Mouse (Mus musculus) liver, embryonic 14.5 days (tissue): Measurements from ENCODE around the gene Fam210b. TPM values are rescaled to one million over a fixed set of nuclear protein-coding genes. Genes with fewer than 3 reads are reported as not detected.

Experiments used
- ATAC-seq: fragments of 200-750 bp; cut with Nextera tagmentation; 2 replicates; pipeline ENCODE4 v1.8.0; 2017; ENCODE audit warnings: moderate number of reproducible peaks, mild to moderate bottlenecking, moderate library complexity; ENCODE audit not compliant: insufficient read depth
- DNase-seq, 3 experiments: peaks; one replicate each; pipeline ENCODE4 v3.0.0-alpha.2; 2012 to 2013; ENCODE audit warnings: low read depth in 3 of 3, low spot score in 3 of 3
- H3K27ac ChIP-seq: fragments of 300-500 bp; sonication (generic); 2 replicates; pipeline ENCODE4 v1.5.1; 2014; ENCODE audit warnings: moderate library complexity, mild to moderate bottlenecking, control low read depth, inconsistent platforms
- H3K27me3 ChIP-seq: fragments of 300-500 bp; sonication (generic); 2 replicates; pipeline ENCODE4 v1.6.1; 2014; ENCODE audit warnings: mild to moderate bottlenecking, low read length, moderate library complexity; ENCODE audit not compliant: control insufficient read depth, insufficient read depth
- H3K36me3 ChIP-seq: fragments of 300-500 bp; sonication (generic); replicated peaks from 2 replicates; pipeline ENCODE4 v1.6.1; 2014; ENCODE audit warnings: low read depth; ENCODE audit not compliant: control insufficient read depth, insufficient read depth
- H3K4me1 ChIP-seq, 2 experiments: fragments of 200-500 bp in 1 of 2; fragments of 300-500 bp in 1 of 2; sonication (generic) in 1 of 2; replicated peaks; 2 replicates each; pipeline ENCODE4 v1.6.1; 2012 to 2014; ENCODE audit warnings: antibody characterized with exemption in 1 of 2, inconsistent platforms in 1 of 2, low read length in 1 of 2; ENCODE audit not compliant: control insufficient read depth in 2 of 2, insufficient read depth in 2 of 2
- H3K4me2 ChIP-seq: fragments of 300-500 bp; sonication (generic); 2 replicates; pipeline ENCODE4 v1.6.1; 2014; ENCODE audit warnings: low read depth, mild to moderate bottlenecking, control low read depth, moderate library complexity
- H3K4me3 ChIP-seq, 2 experiments: fragments of 200-500 bp in 1 of 2; fragments of 300-500 bp in 1 of 2; sonication (generic) in 1 of 2; 2 replicates each; pipeline ENCODE4 v1.5.1; 2012 to 2014; ENCODE audit warnings: low read depth in 2 of 2, low read length in 2 of 2, mild to moderate bottlenecking in 2 of 2, control low read depth in 1 of 2, inconsistent platforms in 1 of 2, moderate library complexity in 1 of 2; ENCODE audit not compliant: insufficient read depth in 1 of 2
- H3K9ac ChIP-seq: fragments of 300-500 bp; sonication (generic); replicated peaks from 2 replicates; pipeline ENCODE4 v1.6.1; 2014; ENCODE audit warnings: mild to moderate bottlenecking, control low read depth, moderate library complexity
- H3K9me3 ChIP-seq: fragments of 300-500 bp; sonication (generic); 2 replicates; pipeline ENCODE4 v1.6.1; 2016; ENCODE audit warnings: low read length, mixed read lengths; ENCODE audit not compliant: control insufficient read depth
- CTCF ChIP-seq: IDR thresholded peaks from 2 replicates; pipeline ENCODE4 v1.5.1; 2016; ENCODE audit warnings: antibody characterized with exemption, low read depth, control low read depth
- EP300 ChIP-seq: IDR thresholded peaks from 2 replicates; pipeline ENCODE4 v1.6.1; 2016; ENCODE audit warnings: antibody characterized with exemption, low read depth
- WGBS: fragments of 180-500 bp; shearing (Covaris S2); extraction: QIAGEN DNeasy Blood & Tissue Kit; methylation state at CpG from one replicate; pipeline ENCODE4 v1.1.7; 2014; ENCODE audit not compliant: insufficient replicate concordance; 5-methylcytosine and 5-hydroxymethylcytosine counted together
- polyA plus RNA-seq, 2 experiments: library from polyadenylated mRNA; depleted of rRNA in 1 of 2; stranded (reverse) in 1 of 2; unstranded in 1 of 2; fragments of >200 nt; fragmentation: Nextera tagmentation in 1 of 2; extraction: Ambion mirVana in 1 of 2; gene quantifications; 2 replicates each; pipeline versions ENCODE4 v1.2.1 to v1.2.3; 2012 to 2014

The Fam210b gene
- polyA plus RNA-seq, 2 experiments, result 61.2 to 107 TPM

DNA sequence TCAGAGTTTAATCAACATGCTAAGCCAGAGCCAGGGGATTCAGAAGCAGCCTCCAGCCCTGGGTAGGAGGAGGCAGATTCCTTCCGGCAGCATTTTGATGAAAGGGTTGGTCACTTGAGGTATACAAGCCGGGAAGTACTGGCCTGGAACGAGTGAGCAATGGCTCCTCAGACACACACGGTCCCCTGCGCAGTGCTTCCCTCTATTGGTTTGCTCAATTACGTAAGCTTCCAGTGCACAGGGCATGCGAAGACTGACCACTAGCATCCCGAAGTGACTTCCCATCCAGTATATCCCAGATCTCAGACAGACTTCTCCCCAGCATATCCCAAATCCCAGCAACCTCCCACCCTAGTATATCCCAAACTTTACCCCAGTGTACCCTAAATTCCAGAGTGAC, 17.1 kb upstream of the Fam210b start:
- no peaks in the 10 kb centered on the region for H3K27me3 ChIP-seq
- H3K4me2 ChIP-seq, result no peak overlapping the region
- 50% methylated on average over 8 of the region's 8 CpGs for WGBS
- DNase-seq (no peak), ATAC-seq (no peak)
- H3K36me3 ChIP-seq, result no peaks in the 10 kb centered on the region
- H3K4me3 ChIP-seq, result no peak overlapping the region
- H3K27ac ChIP-seq, result no peak overlapping the region
- no peaks in the 10 kb centered on the region for H3K9me3 ChIP-seq
- H3K4me1 ChIP-seq, result no peaks in the 10 kb centered on the region
- TF ChIP-seq EP300 (no peak), CTCF (peak; percentile 38)
- H3K9ac ChIP-seq, result no peak overlapping the region

DNA sequence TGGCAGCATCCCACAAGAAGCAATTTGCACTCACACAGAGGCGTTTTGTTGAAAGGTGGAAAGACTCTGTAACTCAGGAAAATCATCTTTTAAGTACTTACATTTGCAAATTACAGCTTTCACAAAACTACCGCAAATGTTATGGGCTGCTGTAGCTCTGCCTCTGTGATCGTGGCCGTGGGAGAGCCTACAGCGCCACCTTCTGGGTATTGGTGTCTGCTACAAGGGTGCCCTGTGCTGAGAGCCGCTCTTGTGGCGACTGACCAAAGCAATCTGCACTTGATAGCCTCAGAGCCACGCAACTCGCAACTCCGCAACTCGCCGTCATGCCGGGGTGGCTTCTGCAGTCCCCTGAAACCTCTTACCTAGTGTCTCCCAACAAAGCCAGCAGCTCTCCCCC, 16.2 kb upstream of the Fam210b start:
- Histone ChIP-seq H3K4me2 (no peak overlapping the region), H3K4me1 (no peaks in the 10 kb centered on the region), H3K27me3 (no peaks in the 10 kb centered on the region), H3K9me3 (no peaks in the 10 kb centered on the region), H3K4me3 (no peak overlapping the region), H3K27ac (no peak overlapping the region), H3K36me3 (no peaks in the 10 kb centered on the region), H3K9ac (no peak overlapping the region)
- WGBS, result 5% methylated on average over 13 of the region's 13 CpGs
- peak; percentile 96 for TF ChIP-seq CTCF
- TF ChIP-seq EP300, result no peak
- ATAC-seq (peak; percentile 77), DNase-seq (peak; percentile 47 to 55 (median 47))

GRCm38 (mm10) chr2:172338206-172338942, 7.0 kb upstream of the Fam210b start:
- Histone ChIP-seq H3K27me3 (no peaks in the 10 kb centered on the region), H3K9me3 (no peaks in the 10 kb centered on the region), H3K36me3 (no peaks in the 10 kb centered on the region), H3K4me1 (no peaks in the 10 kb centered on the region), H3K4me3 (no peak overlapping the region), H3K9ac (no peak overlapping the region), H3K4me2 (no peak overlapping the region), H3K27ac (no peak overlapping the region)
- DNase-seq (no peak), ATAC-seq (no peak)
- TF ChIP-seq CTCF, result no peak
- TF ChIP-seq EP300, result no peak
- WGBS, result 75% methylated on average over 19 of the region's 19 CpGs

GRCm38 (mm10) chr2:172340936-172341335, 4.4 kb upstream of the Fam210b start:
- Histone ChIP-seq H3K27me3 (no peaks in the 10 kb centered on the region), H3K4me2 (no peak overlapping the region), H3K36me3 (no peaks in the 10 kb centered on the region), H3K4me3 (no peak overlapping the region), H3K9me3 (no peaks in the 10 kb centered on the region), H3K27ac (no peak overlapping the region), H3K9ac (no peak overlapping the region), H3K4me1 (peaks cover 6 to 7% of the 10 kb centered on the region in 2 experiments; a peak in 3 of 4 replicates)
- WGBS, result 41% methylated on average over 3 of the region's 3 CpGs
- no peak for TF ChIP-seq CTCF
- no peak for ATAC-seq
- DNase-seq, result no peak

DNA sequence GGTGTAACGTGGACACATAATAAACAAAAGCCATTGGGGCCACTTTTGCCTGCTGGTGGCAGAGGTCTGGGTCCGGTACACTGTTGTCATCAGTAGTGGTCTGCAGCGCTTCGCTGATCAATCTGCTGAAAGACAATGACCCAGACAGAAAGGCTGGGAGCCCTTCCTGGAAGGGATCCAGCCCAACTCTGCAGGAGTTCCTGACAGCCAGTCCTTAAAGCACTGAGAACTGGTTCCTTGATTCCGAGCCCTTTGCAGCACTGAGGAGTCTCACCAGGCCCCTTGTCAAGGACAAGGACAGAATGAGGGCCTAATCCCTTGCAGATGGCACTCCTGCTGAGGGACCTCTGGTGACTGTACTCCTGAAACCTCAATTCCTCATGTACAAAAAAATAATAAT, 3.8 kb upstream of the Fam210b start:
- H3K36me3 ChIP-seq, result peaks cover 3% of the 10 kb centered on the region
- peaks cover 6 to 8% of the 10 kb centered on the region in 2 experiments; a peak in 3 of 4 replicates for H3K4me1 ChIP-seq
- 48% methylated on average over 5 of the region's 5 CpGs for WGBS
- no peaks in the 10 kb centered on the region for H3K27me3 ChIP-seq
- H3K4me3 ChIP-seq, result no peak overlapping the region
- H3K27ac ChIP-seq, result no peak overlapping the region
- H3K9ac ChIP-seq, result no peak overlapping the region
- H3K9me3 ChIP-seq, result no peaks in the 10 kb centered on the region
- DNase-seq, result no peak
- no peak for ATAC-seq
- no peak overlapping the region for H3K4me2 ChIP-seq
- TF ChIP-seq CTCF (no peak), EP300 (no peak)
